Mouse (Mus musculus) adrenal gland, adult 2 months (tissue): Measurements from ENCODE around the gene Fkbp15. TPM values are rescaled to one million over a fixed set of nuclear protein-coding genes. Genes with fewer than 3 reads are reported as not detected.

Source experiments
- DNase-seq: peaks from one replicate; pipeline ENCODE4 v3.0.0; 2021
- polyA plus RNA-seq: library from polyadenylated mRNA; depleted of rRNA; stranded (reverse); fragments of >200 nt; gene quantifications from 2 replicates; pipeline ENCODE4 v1.2.3, GENCODE M21; 2012
- total RNA-seq, 2 experiments: library from RNA; stranded (reverse); gene quantifications; 2 replicates each; pipeline ENCODE4 v1.2.3; 2021

Gene Fkbp15
- total and polyA plus RNA-seq, 3 experiments = 27.4 to 36.9 (median 35.2) TPM

GRCm38 (mm10) chr4:62318294-62318693 is 42.1 kb downstream of the Fkbp15 start:
- DNase-seq = no peak

GRCm38 (mm10) chr4:62316456-62316855 is 43.9 kb downstream of the Fkbp15 start:
- DNase-seq = no peak

DNA sequence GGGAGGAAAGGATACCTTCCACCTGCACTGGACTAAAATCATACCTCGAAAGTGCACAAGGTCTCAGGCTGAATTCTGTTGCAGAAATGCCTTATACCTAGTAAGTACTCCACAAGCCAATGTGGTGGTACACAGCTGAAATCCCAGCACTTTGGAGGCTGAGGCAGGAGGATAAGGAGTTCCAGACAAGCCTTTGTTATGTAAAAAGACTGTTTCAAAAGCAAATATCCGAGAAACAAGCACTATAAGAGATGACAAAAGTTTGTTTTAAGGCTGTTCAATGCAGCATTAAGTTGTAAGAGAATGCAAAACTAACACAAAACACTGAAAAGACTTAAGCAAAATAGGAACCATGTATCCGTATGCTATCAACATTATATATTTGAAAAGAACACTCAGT is 45.8 kb downstream of the Fkbp15 start:
- DNase-seq = no peak

DNA sequence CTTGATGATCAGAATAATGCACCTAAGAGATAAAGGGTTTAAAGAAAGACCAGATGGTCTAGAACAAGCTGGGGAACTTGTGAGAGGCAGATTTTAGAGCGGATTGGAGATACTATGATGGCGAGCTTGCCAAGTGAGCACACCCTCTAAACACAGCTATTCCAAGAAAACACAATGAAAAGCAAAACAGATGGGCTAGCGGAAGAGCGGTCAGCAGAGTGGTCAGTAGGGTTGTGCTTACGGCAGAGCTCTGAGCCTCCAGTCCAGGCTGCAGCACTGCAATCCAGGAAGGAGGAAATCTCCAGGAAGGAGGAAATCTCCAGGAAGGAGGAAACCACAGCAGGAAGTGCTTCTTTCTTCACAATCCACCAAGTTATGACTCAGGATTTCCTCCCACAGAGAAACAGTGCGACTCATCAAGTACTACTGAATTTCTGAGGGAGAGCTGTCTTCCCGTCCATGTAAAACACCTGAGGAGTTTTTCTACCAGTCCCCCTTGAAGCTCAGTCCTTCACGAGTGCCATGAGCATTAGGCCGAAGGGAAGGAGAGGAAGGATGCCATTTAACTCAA is 46.6 kb downstream of the Fkbp15 start:
- no peak for DNase-seq

DNA sequence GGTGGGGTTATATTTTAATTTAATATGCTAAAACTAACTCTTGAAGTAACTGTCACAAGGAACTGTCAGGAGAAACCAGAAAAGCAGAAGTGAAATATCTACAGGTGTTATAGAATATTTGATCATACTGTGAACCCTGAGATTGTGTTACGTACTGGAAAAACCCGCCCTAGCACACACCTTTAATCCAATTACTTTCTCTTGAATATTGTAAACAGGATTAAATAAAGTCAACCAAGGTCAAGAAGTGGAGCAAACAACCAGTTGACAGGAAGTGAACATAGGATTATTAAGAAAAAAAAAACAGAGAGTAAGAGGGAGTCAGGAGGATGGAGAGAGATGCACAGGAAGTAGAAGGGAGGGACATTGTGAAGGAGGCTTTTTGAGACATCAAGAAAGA is 47.5 kb downstream of the Fkbp15 start:
- DNase-seq = no peak

DNA sequence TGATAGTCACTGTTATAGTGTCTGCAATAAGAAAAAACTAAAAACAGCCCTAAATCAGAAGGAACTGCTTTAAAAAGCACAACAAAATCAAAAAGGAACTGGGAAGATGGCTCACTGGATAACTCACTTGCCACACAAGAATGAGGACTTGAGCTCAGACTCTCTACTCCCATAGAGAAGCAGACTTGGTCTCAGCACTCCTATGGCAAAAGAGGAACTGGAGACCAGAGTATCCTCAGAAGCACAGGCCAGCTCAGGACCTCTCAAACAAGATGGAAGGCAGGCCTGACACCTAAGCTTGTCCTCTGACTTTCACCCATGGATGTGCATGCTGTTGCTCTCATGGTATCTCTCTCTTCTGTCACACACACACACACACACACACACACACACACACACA is 51.9 kb downstream of the Fkbp15 start:
- DNase-seq = no peak

GRCm38 (mm10) chr4:62306840-62307239 is 53.5 kb downstream of the Fkbp15 start:
- no peak for DNase-seq

DNA sequence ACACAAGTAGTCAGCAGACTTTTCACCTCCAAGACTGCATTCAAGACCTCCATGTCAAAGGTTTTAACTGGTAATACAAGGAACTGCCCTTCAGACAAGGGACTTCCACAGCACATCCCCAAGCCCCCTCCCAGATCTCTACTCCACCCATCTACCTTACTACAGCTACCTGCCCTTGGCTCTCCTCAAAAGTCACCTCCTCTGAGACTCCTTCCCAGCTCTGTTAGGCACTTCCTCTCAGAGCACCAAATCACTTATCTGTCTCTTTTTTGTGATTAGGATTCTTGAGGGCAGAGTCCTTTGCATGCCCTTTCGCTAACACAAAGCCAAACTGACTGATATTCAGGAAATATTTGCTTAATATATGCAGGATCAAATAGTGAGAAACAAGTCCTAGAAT is 54.0 kb downstream of the Fkbp15 start:
- DNase-seq = no peak

DNA sequence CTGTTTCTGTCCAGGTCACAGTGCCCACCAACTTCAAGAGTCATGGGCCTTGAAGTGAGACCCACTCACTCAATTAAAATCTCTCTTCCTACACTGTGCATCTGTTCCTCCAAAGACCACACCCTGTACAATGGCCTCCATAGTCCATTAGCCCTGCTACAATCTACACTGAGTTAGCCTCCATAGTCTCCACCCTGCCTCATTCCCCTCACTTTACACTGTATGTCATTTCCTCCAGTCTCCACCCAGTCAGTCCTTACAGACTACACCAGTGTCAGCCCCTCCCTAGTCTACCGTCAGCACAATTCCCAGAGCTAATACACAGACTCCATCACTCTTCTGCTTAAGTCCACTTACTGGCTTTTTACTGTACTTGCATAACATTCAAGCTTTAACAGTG is 57.1 kb downstream of the Fkbp15 start:
- no peak for DNase-seq

DNA sequence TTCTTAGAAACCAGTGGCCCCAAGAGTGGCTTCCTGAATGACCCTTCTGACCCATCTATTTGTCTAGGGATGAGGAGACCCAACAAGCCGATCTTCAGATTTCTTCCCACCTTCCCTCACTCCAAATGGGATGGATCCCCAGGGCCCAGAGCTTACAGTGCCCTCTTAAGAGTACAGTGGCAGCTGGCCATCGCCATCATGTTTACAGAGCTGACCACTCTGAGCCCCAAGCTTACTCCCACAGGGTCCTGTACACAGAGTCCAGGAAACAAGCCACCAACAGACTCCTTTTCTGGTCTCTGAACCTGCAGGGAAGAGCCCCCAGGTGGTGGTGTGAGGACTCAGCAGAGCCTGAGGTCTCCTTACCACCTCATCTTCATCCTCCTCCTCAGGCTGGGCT is 57.6 kb downstream of the Fkbp15 start:
- DNase-seq = no peak

DNA sequence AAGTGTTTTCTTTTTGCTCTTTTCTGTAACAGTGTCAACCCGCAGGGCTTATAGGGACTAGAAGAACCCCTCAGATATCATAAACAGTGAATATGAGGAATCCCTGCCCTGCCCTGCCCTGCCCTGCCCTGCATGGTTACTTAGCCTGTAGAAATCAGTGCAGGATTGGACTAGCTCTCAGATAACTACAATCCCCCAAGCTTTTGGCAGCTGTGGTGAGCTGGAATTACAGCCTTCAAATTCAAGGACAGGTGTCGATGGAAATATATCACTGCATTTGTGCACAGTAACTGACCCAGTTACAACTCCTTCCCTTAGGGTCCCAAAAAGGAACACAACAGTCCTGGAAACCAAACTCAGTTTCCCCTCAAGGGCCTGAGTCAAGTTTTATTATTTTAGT is 60.3 kb downstream of the Fkbp15 start:
- DNase-seq = peak; percentile 71

DNA sequence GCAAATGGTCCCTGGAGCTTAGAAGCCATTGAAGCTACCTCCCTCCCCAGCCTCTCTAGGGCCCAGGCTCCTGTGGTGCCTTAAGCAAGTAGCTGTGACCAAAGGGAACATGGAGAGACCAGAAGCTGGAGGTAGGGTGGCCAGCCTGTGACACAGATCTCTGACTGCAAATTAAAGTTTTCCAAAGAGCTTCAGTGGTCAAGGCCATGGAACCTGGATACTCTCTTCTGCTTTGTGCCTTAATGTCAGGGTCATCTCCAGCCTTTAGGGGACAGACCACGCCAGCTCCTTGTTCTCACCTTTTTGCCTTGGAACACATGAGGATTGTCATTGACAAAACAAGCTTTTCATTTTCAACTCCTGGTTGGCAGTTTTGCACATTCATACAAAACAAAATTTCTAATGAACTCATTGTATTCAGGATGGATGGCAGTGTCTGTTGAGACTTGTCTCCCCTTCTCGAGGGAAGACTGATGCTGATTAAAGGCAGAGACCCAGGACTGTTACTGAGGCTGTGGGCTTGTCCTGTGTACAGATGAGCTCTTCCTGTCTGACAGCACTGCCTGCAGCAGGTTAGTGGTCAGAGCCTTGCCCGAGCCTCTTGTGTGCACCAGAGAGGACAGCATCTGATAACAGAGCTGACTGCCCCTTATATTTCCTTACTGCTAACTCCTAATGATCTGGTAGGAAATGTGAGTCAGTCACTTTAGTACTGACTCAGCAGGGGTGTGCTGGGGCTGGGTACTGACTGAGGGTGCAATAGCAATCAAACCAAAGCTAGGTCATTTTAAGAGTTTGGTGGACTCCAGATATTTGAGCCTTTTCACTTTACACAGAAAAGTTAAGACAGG is 62.8 kb downstream of the Fkbp15 start:
- peak; percentile 52 for DNase-seq

DNA sequence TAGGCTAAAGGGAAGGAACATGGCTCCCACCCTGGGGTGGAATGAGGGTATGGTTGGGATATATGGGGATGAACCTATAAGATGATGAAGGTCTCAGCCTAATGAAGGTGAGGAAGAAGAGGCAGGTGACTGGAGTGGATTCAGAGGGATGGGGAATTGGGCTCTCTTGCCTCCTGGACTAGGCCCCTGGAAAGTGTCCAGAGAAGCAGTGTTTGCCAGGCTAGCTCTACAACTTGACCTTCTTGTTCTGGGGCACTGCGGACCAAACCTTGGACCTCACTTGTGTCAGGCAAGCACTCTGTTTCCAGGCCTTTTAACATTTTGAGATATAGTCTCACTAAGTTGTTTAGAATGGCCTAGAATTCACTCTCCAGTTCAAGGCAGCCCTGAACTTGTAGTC is 65.6 kb downstream of the Fkbp15 start:
- DNase-seq = no peak

DNA sequence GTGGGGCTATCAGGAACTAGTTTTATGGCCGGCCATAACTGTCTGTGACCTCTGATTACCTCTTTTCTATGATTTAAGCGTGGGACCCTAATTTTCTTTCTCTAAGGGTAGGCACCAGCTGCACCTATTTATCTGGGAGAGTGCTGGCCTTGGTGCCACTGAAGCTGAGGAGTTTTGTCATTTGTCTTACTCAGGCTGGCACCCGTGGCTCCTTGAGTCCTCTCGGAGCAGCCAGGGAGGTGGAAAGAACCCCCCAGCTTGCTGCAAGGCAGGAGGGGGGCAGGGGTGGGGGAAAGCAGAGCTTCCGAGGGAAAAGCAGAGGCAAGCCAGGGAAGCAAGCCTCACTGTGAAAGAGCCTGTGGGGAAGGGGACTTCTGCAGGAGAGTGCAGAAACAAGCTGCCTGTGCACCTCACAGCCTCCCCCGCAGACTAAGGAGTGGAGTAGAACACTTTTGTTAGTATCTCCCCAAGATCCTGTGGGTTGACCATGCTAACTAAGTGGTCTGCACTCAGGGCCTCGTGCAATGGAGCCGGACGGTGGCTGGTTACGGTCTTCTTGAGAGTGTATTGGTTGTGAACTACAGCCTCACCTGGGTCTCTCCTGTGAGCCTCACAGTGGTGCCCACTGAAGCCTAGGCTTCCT is 67.0 kb downstream of the Fkbp15 start:
- no peak for DNase-seq

GRCm38 (mm10) chr4:62292461-62293180 is 67.7 kb downstream of the Fkbp15 start:
- DNase-seq = no peak

DNA sequence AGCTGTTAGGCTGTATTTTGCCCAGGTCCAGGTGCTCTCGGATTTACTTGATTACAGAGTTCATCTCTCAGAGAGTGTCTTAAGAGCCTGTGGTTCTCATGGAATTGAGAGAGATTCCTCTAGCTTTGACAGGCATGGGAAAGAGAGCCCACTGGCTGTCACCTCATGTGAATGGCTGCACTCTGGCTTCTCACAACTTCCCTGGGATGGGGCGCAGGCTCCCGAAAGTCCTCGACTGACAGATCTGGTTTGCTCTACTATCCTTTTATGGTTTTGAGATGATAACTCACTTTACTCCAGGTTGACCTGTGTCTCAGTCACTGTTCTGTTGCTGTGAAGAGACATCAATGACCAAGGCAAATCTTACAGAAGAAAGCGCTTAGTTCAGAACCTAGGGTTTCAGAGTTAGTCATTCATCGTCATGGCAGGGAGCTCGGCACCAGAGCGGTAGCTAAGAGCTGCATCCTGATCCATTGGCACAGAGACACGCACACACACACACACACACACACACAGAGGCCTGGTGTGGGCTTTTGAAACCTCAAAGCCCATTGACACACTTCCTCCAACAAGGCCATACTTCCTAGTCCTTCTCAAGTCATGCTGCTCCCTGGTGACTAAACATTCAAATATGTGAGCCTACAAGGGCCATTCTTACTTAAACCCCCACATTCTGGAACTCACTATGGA is 69.4 kb downstream of the Fkbp15 start:
- no peak for DNase-seq

GRCm38 (mm10) chr4:62289226-62289625 is 71.1 kb downstream of the Fkbp15 start:
- no peak for DNase-seq

GRCm38 (mm10) chr4:62286992-62287900 is 73.1 kb downstream of the Fkbp15 start:
- DNase-seq = no peak

- peak; percentile 92 for DNase-seq
These were observed 73.9 kb downstream of the Fkbp15 start for GRCm38 (mm10) chr4:62286257-62286991.

- DNase-seq = no peak
These were observed 74.8 kb downstream of the Fkbp15 start for GRCm38 (mm10) chr4:62285576-62285975.
